Mouse (Mus musculus) c-Kit-positive CD71-positive TER-119-positive erythroid progenitor cells, embryonic 14.5 days (primary cell): ENCODE measurements at regions not wholly inside any gene's neighbourhood (a gene's known extent, or its start where the extent isn't known, plus 50 kb on each side); places are given as distances from the start of the nearest gene placed in this dataset.

Source experiments
- DNase-seq: peaks from one replicate; pipeline ENCODE4 v3.0.0-alpha.2; 2013; ENCODE audit warnings: low spot score

GRCm38 (mm10) chr9:33774178-33774577 lies 711.5 kb upstream of the Kirrel3 start:
- no peak for DNase-seq

- DNase-seq = no peak
Measured at GRCm38 (mm10) chr9:33790617-33791016, 695.1 kb upstream of the Kirrel3 start.

GRCm38 (mm10) chr9:33800250-33800649 lies 685.4 kb upstream of the Kirrel3 start:
- no peak for DNase-seq

- no peak for DNase-seq
Measured at GRCm38 (mm10) chr9:33800763-33801162, 684.9 kb upstream of the Kirrel3 start.

GRCm38 (mm10) chr9:33814739-33815368 lies 670.8 kb upstream of the Kirrel3 start:
- no peak for DNase-seq

GRCm38 (mm10) chr9:33822574-33823394 lies 662.9 kb upstream of the Kirrel3 start:
- no peak for DNase-seq

- DNase-seq = no peak
Measured at GRCm38 (mm10) chr9:33826116-33826515, 659.6 kb upstream of the Kirrel3 start.

GRCm38 (mm10) chr9:33827409-33827808 lies 658.3 kb upstream of the Kirrel3 start:
- no peak for DNase-seq

- DNase-seq = no peak
Measured at GRCm38 (mm10) chr9:33837666-33838380, 647.9 kb upstream of the Kirrel3 start.

- no peak for DNase-seq
Measured at GRCm38 (mm10) chr9:33849623-33850022, 636.1 kb upstream of the Kirrel3 start.

- DNase-seq = no peak
Measured at GRCm38 (mm10) chr9:33850024-33850423, 635.7 kb upstream of the Kirrel3 start.

- no peak for DNase-seq
Measured at GRCm38 (mm10) chr9:33850993-33851392, 634.7 kb upstream of the Kirrel3 start.

- no peak for DNase-seq
Measured at GRCm38 (mm10) chr9:33856169-33856568, 629.5 kb upstream of the Kirrel3 start.

- DNase-seq = no peak
Measured at GRCm38 (mm10) chr9:33858511-33858910, 627.2 kb upstream of the Kirrel3 start.

GRCm38 (mm10) chr9:33868666-33869065 lies 617.0 kb upstream of the Kirrel3 start:
- no peak for DNase-seq

GRCm38 (mm10) chr9:33887279-33887678 lies 598.4 kb upstream of the Kirrel3 start:
- no peak for DNase-seq

GRCm38 (mm10) chr9:33892001-33892400 lies 593.7 kb upstream of the Kirrel3 start:
- DNase-seq = no peak

GRCm38 (mm10) chr9:33901313-33902076 lies 584.2 kb upstream of the Kirrel3 start:
- DNase-seq = no peak

- no peak for DNase-seq
Measured at GRCm38 (mm10) chr9:33903991-33904570, 581.6 kb upstream of the Kirrel3 start.

- DNase-seq = no peak
Measured at GRCm38 (mm10) chr9:33914919-33915318, 570.8 kb upstream of the Kirrel3 start.

- DNase-seq = no peak
Measured at GRCm38 (mm10) chr9:33915349-33916056, 570.2 kb upstream of the Kirrel3 start.
